Mouse (Mus musculus): Measurements from ENCODE around the gene Triap1. TPM values are rescaled to one million over a fixed set of nuclear protein-coding genes. Genes with fewer than 3 reads are reported as not detected.

The Triap1 gene
- 31.4 and 31.6 TPM in 2 replicates for polyA plus RNA-seq (2012; rRNA removed)

GRCm38 (mm10) chr5:115340577-115341313 is at the start of gene Triap1, which contains the start of gene Gatc:
TSS of gene Triap1 (plus strand) at chr5:115341225.
TSS of gene Gatc (minus strand) at chr5:115341178.

GRCm38 (mm10) chr5:115300792-115301614 is 40.0 kb upstream of the Triap1 start, which contains the start of gene Dynll1:
TSS of gene Dynll1 (minus strand) at chr5:115300999.

GRCm38 (mm10) chr5:115326875-115327609 is 14.0 kb upstream of the Triap1 start, which contains the start of gene Srsf9:
TSS of gene Srsf9 (plus strand) at chr5:115327177.

GRCm38 (mm10) chr5:115348546-115349224 is 7.7 kb downstream of the Triap1 start, which contains the start of gene Cox6a1:
TSS of gene Cox6a1 (minus strand) at chr5:115348981.

Other genes starting within 250 kb of the Triap1 start
- 0.62 TPM in 1 of 2 replicates, not detected in the other for gene Gm10401, start 242.9 kb upstream of the Triap1 start, polyA plus RNA-seq (2012; rRNA removed)
- gene Acads, start 221.9 kb upstream of the Triap1 start, polyA plus RNA-seq (2012; rRNA removed): 35.8 and 47.9 TPM in 2 replicates
- 57.8 and 68.3 TPM in 2 replicates for gene Unc119b, start 206.2 kb upstream of the Triap1 start, polyA plus RNA-seq (2012; rRNA removed)
- 140 and 222 TPM in 2 replicates for gene Mlec, start 183.0 kb upstream of the Triap1 start, polyA plus RNA-seq (2012; rRNA removed)
- gene Cabp1, start 146.8 kb upstream of the Triap1 start, polyA plus RNA-seq (2012; rRNA removed): 10.5 and 12.7 TPM in 2 replicates
- gene Pop5, start 105.4 kb upstream of the Triap1 start, polyA plus RNA-seq (2012; rRNA removed): 50.2 and 81.4 TPM in 2 replicates
- gene Rnf10, start 68.3 kb upstream of the Triap1 start, polyA plus RNA-seq (2012; rRNA removed): 162 and 230 TPM in 2 replicates
- 21.4 and 25.2 TPM in 2 replicates for gene Coq5, start 61.6 kb upstream of the Triap1 start, polyA plus RNA-seq (2012; rRNA removed)
- 765 and 1,078 TPM in 2 replicates for gene Dynll1, start 40.2 kb upstream of the Triap1 start, polyA plus RNA-seq (2012; rRNA removed)
- gene Srsf9, start 14.0 kb upstream of the Triap1 start, polyA plus RNA-seq (2012; rRNA removed): 179 and 226 TPM in 2 replicates
- gene Gatc, start within 50 bp of the Triap1 start, polyA plus RNA-seq (2012; rRNA removed): 21.5 and 27.9 TPM in 2 replicates
- 811 and 1,449 TPM in 2 replicates for gene Cox6a1, start 7.8 kb downstream of the Triap1 start, polyA plus RNA-seq (2012; rRNA removed)
- gene Msi1, start 88.4 kb downstream of the Triap1 start, polyA plus RNA-seq (2012; rRNA removed): 280 and 494 TPM in 2 replicates
- not detected in 2 replicates for gene Pla2g1b, start 125.0 kb downstream of the Triap1 start, polyA plus RNA-seq (2012; rRNA removed)
- gene Sirt4, start 143.5 kb downstream of the Triap1 start, polyA plus RNA-seq (2012; rRNA removed): 41.7 and 58.3 TPM in 2 replicates
- 35.1 and 46.8 TPM in 2 replicates for gene Pxn, start 165.5 kb downstream of the Triap1 start, polyA plus RNA-seq (2012; rRNA removed)
- gene Rplp0, start 218.2 kb downstream of the Triap1 start, polyA plus RNA-seq (2012; rRNA removed): 2,245 and 2,728 TPM in 2 replicates
- gene Gcn1l1, start 224.0 kb downstream of the Triap1 start, polyA plus RNA-seq (2012; rRNA removed): 49.0 and 56.7 TPM in 2 replicates